Mouse (Mus musculus) spleen, adult 2 months (tissue): ENCODE results near the gene Chmp4b. TPM values are rescaled to one million over a fixed set of nuclear protein-coding genes. Genes with fewer than 3 reads are reported as not detected.

Experiments used
- DNase-seq, 2 experiments: peaks; one replicate each; pipeline versions ENCODE4 v3.0.0 to v3.0.0-alpha.2; 2012 to 2021; ENCODE audit warnings: low spot score in 2 of 2, low read depth in 1 of 2
- H3K27ac ChIP-seq: fragments of 200-500 bp; 2 replicates; pipeline ENCODE4 v1.5.1; 2012; ENCODE audit warnings: low read length, inconsistent platforms; ENCODE audit not compliant: insufficient read depth
- H3K27me3 ChIP-seq: fragments of 200-500 bp; 2 replicates; pipeline ENCODE4 v1.6.1; 2012; ENCODE audit warnings: mild to moderate bottlenecking, moderate library complexity, low read length, inconsistent platforms; ENCODE audit not compliant: control insufficient read depth, insufficient read depth
- H3K36me3 ChIP-seq: fragments of 200-500 bp; 2 replicates; pipeline ENCODE4 v1.6.1; 2012; ENCODE audit warnings: mild to moderate bottlenecking, low read length, inconsistent platforms; ENCODE audit not compliant: control insufficient read depth, insufficient read depth
- H3K4me1 ChIP-seq: fragments of 200-500 bp; 2 replicates; pipeline ENCODE4 v1.6.1; 2011; ENCODE audit warnings: inconsistent platforms; ENCODE audit not compliant: control insufficient read depth, insufficient read depth, insufficient read length
- H3K4me3 ChIP-seq: fragments of 200-500 bp; 2 replicates; pipeline ENCODE4 v1.5.1; 2011; ENCODE audit warnings: mild to moderate bottlenecking, inconsistent platforms; ENCODE audit not compliant: insufficient read depth, insufficient read length; ENCODE audit errors: extremely low read depth
- CTCF ChIP-seq: fragments of 200-500 bp; IDR thresholded peaks from 2 replicates; pipeline ENCODE4 v1.5.1; 2011; ENCODE audit warnings: mild to moderate bottlenecking, inconsistent platforms; ENCODE audit not compliant: insufficient read depth, insufficient read length, insufficient replicate concordance; ENCODE audit errors: extremely low read depth
- POLR2A ChIP-seq: fragments of 200-500 bp; IDR thresholded peaks from 2 replicates; pipeline ENCODE4 v1.6.1; 2011; ENCODE audit warnings: low read depth, low read length, inconsistent platforms
- WGBS: fragments of 180-500 bp; shearing (Covaris S2); methylation state at CpG from one replicate; pipeline ENCODE4 v1.1.7; 2018; 5-methylcytosine and 5-hydroxymethylcytosine counted together
- polyA plus RNA-seq: library from polyadenylated mRNA; depleted of rRNA; stranded (reverse); fragments of >200 nt; gene quantifications from 2 replicates; pipeline ENCODE4 v1.2.3, GENCODE M21; 2012

The Chmp4b gene
- polyA plus RNA-seq, 1 experiment, result 52.8 TPM

GRCm38 (mm10) chr2:154639115-154639514 lies 12.4 kb upstream of the Chmp4b start:
- WGBS, result 97% methylated on average over 4 of the region's 4 CpGs

GRCm38 (mm10) chr2:154641176-154641575 lies 10.3 kb upstream of the Chmp4b start:
- Histone ChIP-seq H3K36me3 (peaks cover 17% of the 10 kb centered on the region), H3K27ac (no peak overlapping the region), H3K4me3 (no peak overlapping the region), H3K4me1 (no peaks in the 10 kb centered on the region), H3K27me3 (no peaks in the 10 kb centered on the region)
- WGBS, result 87% methylated on average over 8 of the region's 8 CpGs
- DNase-seq, result no peak
- TF ChIP-seq CTCF (no peak), POLR2A (no peak)

More at GRCm38 (mm10) chr2:154639115-154639514, 12.4 kb upstream of the Chmp4b start:
- TF ChIP-seq CTCF, result no peak
- no peak for TF ChIP-seq POLR2A
- Histone ChIP-seq H3K27me3 (no peaks in the 10 kb centered on the region), H3K4me1 (no peaks in the 10 kb centered on the region), H3K27ac (no peak overlapping the region), H3K36me3 (peaks cover 14% of the 10 kb centered on the region), H3K4me3 (no peak overlapping the region)
- DNase-seq, result no peak

GRCm38 (mm10) chr2:154642005-154642459 lies 9.5 kb upstream of the Chmp4b start:
- TF ChIP-seq CTCF (no peak), POLR2A (no peak)
- DNase-seq, result no peak
- WGBS, result 94% methylated on average over 9 of the region's 9 CpGs
- Histone ChIP-seq H3K4me1 (no peaks in the 10 kb centered on the region), H3K36me3 (peaks cover 17% of the 10 kb centered on the region), H3K4me3 (no peak overlapping the region), H3K27ac (no peak overlapping the region), H3K27me3 (no peaks in the 10 kb centered on the region)

- Histone ChIP-seq H3K4me1 (no peaks in the 10 kb centered on the region), H3K36me3 (peaks cover 15% of the 10 kb centered on the region), H3K27ac (no peak overlapping the region), H3K27me3 (no peaks in the 10 kb centered on the region), H3K4me3 (no peak overlapping the region)
- WGBS, result 85% methylated on average over 6 of the region's 6 CpGs
- no peak for TF ChIP-seq CTCF
- TF ChIP-seq POLR2A, result no peak
- DNase-seq, result no peak
Observed at GRCm38 (mm10) chr2:154642712-154643385, 8.7 kb upstream of the Chmp4b start.

GRCm38 (mm10) chr2:154646634-154647033 lies 4.9 kb upstream of the Chmp4b start:
- no peak overlapping the region for H3K27ac ChIP-seq
- no peak for DNase-seq
- no peak for TF ChIP-seq POLR2A
- peak; percentile 12; the same call in 1 of the 2 replicates for TF ChIP-seq CTCF
- 82% methylated on average over 5 of the region's 5 CpGs for WGBS
- H3K4me3 ChIP-seq, result no peak overlapping the region
- H3K4me1 ChIP-seq, result no peaks in the 10 kb centered on the region
- peaks cover 5% of the 10 kb centered on the region; the same call in 1 of the 2 replicates for H3K36me3 ChIP-seq
- no peaks in the 10 kb centered on the region for H3K27me3 ChIP-seq

- DNase-seq, result peak in 1 of 2 experiments; percentile 26
- 41% methylated on average over 3 of the region's 3 CpGs for WGBS
Observed at GRCm38 (mm10) chr2:154648086-154648485, 3.4 kb upstream of the Chmp4b start.

GRCm38 (mm10) chr2:154650404-154650803 lies 1.1 kb upstream of the Chmp4b start:
- 0 out of 2 replicates have a peak, but pooled peaks cover 1% of the 10 kb centered on the region for H3K36me3 ChIP-seq
- no peak for TF ChIP-seq CTCF
- TF ChIP-seq POLR2A, result no peak
- no peak overlapping the region for H3K4me3 ChIP-seq
- H3K27ac ChIP-seq, result no peak overlapping the region
- 90% methylated on average over 3 of the region's 3 CpGs for WGBS
- H3K27me3 ChIP-seq, result no peaks in the 10 kb centered on the region
- H3K4me1 ChIP-seq, result no peaks in the 10 kb centered on the region
- no peak for DNase-seq

More at GRCm38 (mm10) chr2:154648086-154648485, 3.4 kb upstream of the Chmp4b start:
- peak; percentile 18; the same call in 1 of the 2 replicates for TF ChIP-seq CTCF
- no peak for TF ChIP-seq POLR2A
- no peak overlapping the region for H3K27ac ChIP-seq
- H3K36me3 ChIP-seq, result peaks cover 2% of the 10 kb centered on the region; the same call in 1 of the 2 replicates
- no peaks in the 10 kb centered on the region for H3K27me3 ChIP-seq
- H3K4me3 ChIP-seq, result no peak overlapping the region
- no peaks in the 10 kb centered on the region for H3K4me1 ChIP-seq
